Mouse (Mus musculus): ENCODE measurements around the gene Bod1. TPM values are rescaled to one million over a fixed set of nuclear protein-coding genes. Genes with fewer than 3 reads are reported as not detected.

Gene Bod1
- total and polyA plus RNA-seq, 2 experiments from 2014 or later = 123 to 147 TPM

GRCm38 (mm10) chr11:31684913-31685567, 13.4 kb upstream of the Bod1 start:
- H3K9ac ChIP-seq = no peak overlapping the region
- 72% methylated on average over 9 of the region's 9 CpGs for WGBS
- H3K9me3 ChIP-seq (ENCODE audit: low read length) = no peaks in the 10 kb centered on the region
- no peak for TF ChIP-seq CTCF (IDR thresholded peaks at IDR 0.05; ENCODE audit: low read depth)
- no peak overlapping the region for H3K4me3 ChIP-seq (ENCODE audit: low read depth, low read length)
- H3K4me1 ChIP-seq (ENCODE audit: insufficient read depth) = no peaks in the 10 kb centered on the region
- H3K4me2 ChIP-seq (ENCODE audit: low read depth) = no peak overlapping the region
- no peaks in the 10 kb centered on the region for H3K27me3 ChIP-seq (ENCODE audit: insufficient read depth, low read length)
- DNase-seq (no peak), ATAC-seq (no peak)
- no peak overlapping the region for H3K27ac ChIP-seq (ENCODE audit: low read depth, low read length)
- no peaks in the 10 kb centered on the region for H3K36me3 ChIP-seq (ENCODE audit: insufficient read depth)

- ATAC-seq = peak; percentile 21; the same call in 1 of the 2 replicates
- Histone ChIP-seq H3K9ac (no peak overlapping the region), H3K4me1 (ENCODE audit: insufficient read depth) (no peaks in the 10 kb centered on the region), H3K27me3 (ENCODE audit: insufficient read depth, low read length) (no peaks in the 10 kb centered on the region), H3K9me3 (ENCODE audit: low read length) (no peaks in the 10 kb centered on the region), H3K36me3 (ENCODE audit: insufficient read depth) (no peaks in the 10 kb centered on the region), H3K27ac (ENCODE audit: low read depth, low read length) (no peak overlapping the region), H3K4me2 (ENCODE audit: low read depth) (no peak overlapping the region), H3K4me3 (ENCODE audit: low read depth, low read length) (no peak overlapping the region)
- WGBS = 44% methylated on average over 2 of the region's 2 CpGs
- no peak for TF ChIP-seq CTCF (IDR thresholded peaks at IDR 0.05; ENCODE audit: low read depth)
- DNase-seq = peak; percentile 37
Observed at GRCm38 (mm10) chr11:31684126-31684525, 12.4 kb upstream of the Bod1 start.

GRCm38 (mm10) chr11:31679840-31680381, 8.2 kb upstream of the Bod1 start:
- H3K4me1 ChIP-seq (ENCODE audit: insufficient read depth) = no peaks in the 10 kb centered on the region
- DNase-seq (no peak), ATAC-seq (no peak)
- H3K4me3 ChIP-seq (ENCODE audit: low read depth, low read length) = no peak overlapping the region
- no peaks in the 10 kb centered on the region for H3K36me3 ChIP-seq (ENCODE audit: insufficient read depth)
- H3K27me3 ChIP-seq (ENCODE audit: insufficient read depth, low read length) = no peaks in the 10 kb centered on the region
- TF ChIP-seq CTCF (IDR thresholded peaks at IDR 0.05; ENCODE audit: low read depth) = no peak
- WGBS = 56% methylated on average over 16 of the region's 16 CpGs
- no peaks in the 10 kb centered on the region for H3K9me3 ChIP-seq (ENCODE audit: low read length)
- no peak overlapping the region for H3K27ac ChIP-seq (ENCODE audit: low read depth, low read length)
- no peak overlapping the region for H3K4me2 ChIP-seq (ENCODE audit: low read depth)
- H3K9ac ChIP-seq = no peak overlapping the region

- WGBS = 82% methylated on average over 5 of the region's 5 CpGs
- ATAC-seq = peak; percentile 36; the same call in 1 of the 2 replicates
- no peak overlapping the region for H3K9ac ChIP-seq
Observed at GRCm38 (mm10) chr11:31677309-31677708, 5.6 kb upstream of the Bod1 start.

GRCm38 (mm10) chr11:31676661-31677252, 5.1 kb upstream of the Bod1 start:
- Histone ChIP-seq H3K27me3 (ENCODE audit: insufficient read depth, low read length) (no peaks in the 10 kb centered on the region), H3K9ac (no peak overlapping the region), H3K36me3 (ENCODE audit: insufficient read depth) (no peaks in the 10 kb centered on the region), H3K27ac (ENCODE audit: low read depth, low read length) (no peak overlapping the region), H3K4me1 (ENCODE audit: insufficient read depth) (0 out of 2 replicates have a peak, but pooled peaks cover 4% of the 10 kb centered on the region), H3K4me2 (ENCODE audit: low read depth) (no peak overlapping the region), H3K4me3 (ENCODE audit: low read depth, low read length) (no peak overlapping the region), H3K9me3 (ENCODE audit: low read length) (no peaks in the 10 kb centered on the region)
- 93% methylated on average over 3 of the region's 3 CpGs for WGBS
- TF ChIP-seq CTCF (IDR thresholded peaks at IDR 0.05; ENCODE audit: low read depth) = no peak
- ATAC-seq (no peak), DNase-seq (no peak)

More at GRCm38 (mm10) chr11:31677309-31677708, 5.6 kb upstream of the Bod1 start:
- H3K27ac ChIP-seq (ENCODE audit: low read depth, low read length) = no peak overlapping the region
- H3K4me3 ChIP-seq (ENCODE audit: low read depth, low read length) = no peak overlapping the region
- no peak for DNase-seq
- H3K9me3 ChIP-seq (ENCODE audit: low read length) = no peaks in the 10 kb centered on the region
- H3K36me3 ChIP-seq (ENCODE audit: insufficient read depth) = no peaks in the 10 kb centered on the region
- H3K27me3 ChIP-seq (ENCODE audit: insufficient read depth, low read length) = no peaks in the 10 kb centered on the region
- no peak for TF ChIP-seq CTCF (IDR thresholded peaks at IDR 0.05; ENCODE audit: low read depth)
- H3K4me2 ChIP-seq (ENCODE audit: low read depth) = no peak overlapping the region
- H3K4me1 ChIP-seq (ENCODE audit: insufficient read depth) = 0 out of 2 replicates have a peak, but pooled peaks cover 4% of the 10 kb centered on the region

- Histone ChIP-seq H3K27ac (ENCODE audit: low read depth, low read length) (no peak overlapping the region), H3K9ac (no peak overlapping the region), H3K4me1 (ENCODE audit: insufficient read depth) (peaks cover 8% of the 10 kb centered on the region), H3K36me3 (ENCODE audit: insufficient read depth) (no peaks in the 10 kb centered on the region), H3K27me3 (ENCODE audit: insufficient read depth, low read length) (no peaks in the 10 kb centered on the region), H3K4me2 (ENCODE audit: low read depth) (no peak overlapping the region), H3K9me3 (ENCODE audit: low read length) (no peaks in the 10 kb centered on the region), H3K4me3 (ENCODE audit: low read depth, low read length) (no peak overlapping the region)
- peak; percentile 82 for TF ChIP-seq CTCF (IDR thresholded peaks at IDR 0.05; ENCODE audit: low read depth)
- ATAC-seq (no peak), DNase-seq (peak; percentile 88)
- 30% methylated on average over 2 of the region's 2 CpGs for WGBS
Observed at GRCm38 (mm10) chr11:31675430-31675829, 3.7 kb upstream of the Bod1 start.

GRCm38 (mm10) chr11:31672170-31672563, 482 bp upstream of the Bod1 start:
- Histone ChIP-seq H3K4me2 (ENCODE audit: low read depth) (peak overlapping the region; percentile 66), H3K4me3 (ENCODE audit: low read depth, low read length) (peak overlapping the region; percentile 80), H3K9me3 (ENCODE audit: low read length) (no peaks in the 10 kb centered on the region), H3K9ac (peak overlapping the region; percentile 91), H3K36me3 (ENCODE audit: insufficient read depth) (peaks cover 16% of the 10 kb centered on the region), H3K27me3 (ENCODE audit: insufficient read depth, low read length) (no peaks in the 10 kb centered on the region), H3K27ac (ENCODE audit: low read depth, low read length) (peak overlapping the region; percentile 75), H3K4me1 (ENCODE audit: insufficient read depth) (peaks cover 9% of the 10 kb centered on the region)
- no peak for TF ChIP-seq CTCF (IDR thresholded peaks at IDR 0.05; ENCODE audit: low read depth)
- DNase-seq = no peak
- peak; percentile 16 for ATAC-seq
- 11% methylated on average over 9 of the region's 9 CpGs for WGBS

Measured in forebrain, postnatal 0 days (tissue).